ENCODE assay signal across 10 mouse cellular contexts in the genomic region with DNA sequence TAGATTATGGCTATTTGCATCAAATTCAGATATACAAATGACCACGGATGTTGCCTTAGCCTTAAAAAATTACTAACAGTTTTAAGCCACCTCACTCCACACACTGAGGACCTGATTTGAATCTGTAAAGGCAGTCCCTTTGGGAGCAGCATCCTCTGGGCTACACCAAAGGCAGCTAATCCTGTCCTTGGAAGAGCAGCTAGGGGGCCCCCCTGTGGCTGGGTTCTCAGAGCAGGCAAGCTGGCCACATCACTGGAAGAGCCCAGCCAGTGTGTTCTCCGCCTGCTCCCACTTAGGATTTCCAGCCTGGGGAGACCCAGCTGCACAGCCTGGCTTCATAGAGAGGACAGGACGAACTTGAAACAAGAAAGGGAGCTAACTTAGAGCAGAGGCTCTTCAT. TPM values are rescaled to one million over a fixed set of nuclear protein-coding genes. Genes with fewer than 3 reads are reported as not detected.
DNase-seq lines count a peak whose midpoint lies in the region; ATAC-seq lines count a peak whose summit lies in the region.
"Had no signal": no experiment of that assay in that cellular context is flagged by ENCODE, and none has a peak within 500 bp of the region (broad histone marks: within the 10 kb centered on the region; RNA-seq: fewer than 3 reads in every experiment).

No protein-coding gene starts in this region.

- peak; percentile 43 for DNase-seq in CD4-positive, CD25-positive, alpha-beta regulatory T cell, adult 2 months (ENCODE audit: low read depth, low spot score)
- DNase-seq in left cerebral cortex, adult 18-20 months (ENCODE audit: low spot score in 2 of 2), result peak; percentile 62 to 73
- DNase-seq in left cerebral cortex, adult 11 months (ENCODE audit: low spot score), result no peak
- peak; percentile 71 to 85 for DNase-seq in cerebellum, postnatal 25 days
- DNase-seq in layer of hippocampus, postnatal 36 days, result peak; percentile 52 to 62
- peak; percentile 50 for DNase-seq in retina, postnatal 1 day
- no peak for DNase-seq in T-cell, adult 2 months (ENCODE audit: low spot score)

- no peak for ATAC-seq in CD4-positive, CD25-positive, alpha-beta regulatory T cell, adult 4 months

RNA-seq across cellular contexts. Expression of a gene that starts 18.3 kb away (rescaled TPM):
- 10 to 100 TPM; 51.9 to 57.3 TPM for polyA plus RNA-seq in CD4-positive, CD25-positive, alpha-beta regulatory T cell, adult 4 months (2017; shearing (Covaris generic))
- total RNA-seq in left cerebral cortex, adult 18-20 months (2021), result 100 to 1,000 TPM; 160 to 161 TPM
- total RNA-seq in layer of hippocampus, postnatal 36 days (2021), result 100 to 1,000 TPM; 156 to 157 TPM

RNA-seq across cellular contexts. Expression of a gene that starts 29.6 kb away (rescaled TPM):
- 100 to 1,000 TPM; 147 to 207 TPM for polyA plus RNA-seq in CD4-positive, CD25-positive, alpha-beta regulatory T cell, adult 4 months (2017; shearing (Covaris generic))
- 10 to 100 TPM; 39.2 to 49.6 TPM for total RNA-seq in left cerebral cortex, adult 18-20 months (2021)
- total RNA-seq in layer of hippocampus, postnatal 36 days (2021), result 10 to 100 TPM; 42.4 to 45.4 TPM

RNA-seq across cellular contexts. Expression of a gene that starts 30.5 kb away (rescaled TPM):
- polyA plus RNA-seq in CD4-positive, CD25-positive, alpha-beta regulatory T cell, adult 4 months (2017; shearing (Covaris generic)), result 10 to 100 TPM; 13.9 to 23.3 TPM
- total RNA-seq in left cerebral cortex, adult 18-20 months (2021), result 10 to 100 TPM; 31.2 to 33.8 TPM
- total RNA-seq in layer of hippocampus, postnatal 36 days (2021), result 10 to 100 TPM; 37.2 to 47.9 TPM

RNA-seq across cellular contexts. Expression of a gene that starts 48.5 kb away (rescaled TPM):
- polyA plus RNA-seq in CD4-positive, CD25-positive, alpha-beta regulatory T cell, adult 4 months (2017; shearing (Covaris generic)), result not detected
- not detected for total RNA-seq in left cerebral cortex, adult 18-20 months (2021)
- total RNA-seq in layer of hippocampus, postnatal 36 days (2021), result not detected
- polyA plus RNA-seq: limb, embryonic 12.5 days; stomach, embryonic 15.5 days had no signal

RNA-seq across cellular contexts. Expression of a gene that starts 53.5 kb away (rescaled TPM):
- polyA plus RNA-seq in CD4-positive, CD25-positive, alpha-beta regulatory T cell, adult 4 months (2017; shearing (Covaris generic)), result not detected
- 1 to 10 TPM in 1 of 2 experiments, under 1 TPM in 1; 0.74 to 1.2 TPM for total RNA-seq in left cerebral cortex, adult 18-20 months (2021)
- under 1 TPM; 0.72 to 0.76 TPM for total RNA-seq in layer of hippocampus, postnatal 36 days (2021)

Comparison
In these comparisons a context has a peak if more than half of its experiments do, and no peak if none do; other contexts are left out.
1. DNase-seq: peak in CD4-positive, CD25-positive, alpha-beta regulatory T cell, adult 2 months (single experiment), left cerebral cortex, adult 18-20 months (2 of 2), cerebellum, postnatal 25 days (2 of 2), layer of hippocampus, postnatal 36 days (2 of 2) and retina, postnatal 1 day (single experiment); none in left cerebral cortex, adult 11 months (single experiment) and T-cell, adult 2 months (single experiment).